Mouse (Mus musculus): ENCODE measurements around the gene Sdk2.

Gene Sdk2

DNA sequence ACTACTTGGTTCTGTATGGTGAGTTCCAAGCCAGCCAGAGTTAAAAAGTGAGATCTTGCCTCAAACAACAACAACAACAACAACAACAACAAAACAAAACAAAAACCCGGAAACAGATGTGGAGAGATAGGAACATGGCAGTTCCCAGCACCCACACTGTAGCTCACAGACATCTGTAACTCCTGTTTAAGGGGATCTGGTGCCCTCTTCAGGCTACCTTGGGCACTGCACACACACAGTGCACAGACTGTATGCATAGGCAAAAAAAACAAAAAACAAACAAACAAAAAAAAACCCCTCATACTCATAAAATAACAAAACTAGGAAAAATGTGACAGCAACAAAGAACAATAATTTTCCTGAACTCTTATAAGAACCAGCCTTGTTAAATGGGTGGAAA, 323.8 kb downstream of the Sdk2 start:
- no peak for DNase-seq (ENCODE audit: low spot score in 2 of 2)

DNA sequence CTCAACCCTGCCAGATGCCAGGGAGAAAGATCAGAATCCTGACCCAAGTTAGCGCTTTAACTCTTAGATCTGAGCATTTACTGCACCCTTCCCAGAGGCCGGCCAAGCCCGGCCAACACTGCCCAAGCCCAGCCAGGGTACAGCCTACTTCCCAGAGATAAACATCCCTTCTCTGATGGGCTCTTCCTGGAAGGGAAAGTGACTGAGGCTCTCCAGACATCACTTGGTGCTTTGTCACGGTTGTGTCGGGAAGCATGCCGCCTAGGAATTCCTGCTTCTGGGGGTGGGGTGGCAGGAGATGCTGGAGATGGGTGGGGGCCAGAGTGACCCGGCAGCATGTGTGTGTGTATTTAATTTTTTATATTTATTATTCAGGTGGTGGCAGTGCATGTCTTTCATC, 326.7 kb downstream of the Sdk2 start:
- DNase-seq (ENCODE audit: low spot score in 2 of 2): no peak

DNA sequence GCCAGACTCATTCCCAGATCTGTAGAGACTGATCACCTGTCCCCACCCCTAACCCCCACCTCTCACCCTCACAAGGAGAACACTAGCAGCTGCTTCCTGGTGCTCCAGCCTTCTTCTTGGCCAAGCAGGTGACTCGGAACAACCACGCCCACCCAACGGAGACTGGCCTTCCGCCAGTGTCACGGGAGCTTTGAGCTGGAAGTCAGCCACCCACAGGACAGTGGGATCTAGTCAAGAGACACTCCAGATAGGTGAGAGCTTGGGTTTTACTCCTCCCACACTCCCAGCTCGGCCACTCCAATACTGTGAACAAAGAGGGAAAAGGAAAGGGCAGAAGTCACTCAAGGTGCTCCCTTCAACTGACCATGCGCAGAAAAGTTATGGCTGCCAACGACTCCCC, 327.6 kb downstream of the Sdk2 start:
- DNase-seq (ENCODE audit: low spot score in 2 of 2): no peak

DNA sequence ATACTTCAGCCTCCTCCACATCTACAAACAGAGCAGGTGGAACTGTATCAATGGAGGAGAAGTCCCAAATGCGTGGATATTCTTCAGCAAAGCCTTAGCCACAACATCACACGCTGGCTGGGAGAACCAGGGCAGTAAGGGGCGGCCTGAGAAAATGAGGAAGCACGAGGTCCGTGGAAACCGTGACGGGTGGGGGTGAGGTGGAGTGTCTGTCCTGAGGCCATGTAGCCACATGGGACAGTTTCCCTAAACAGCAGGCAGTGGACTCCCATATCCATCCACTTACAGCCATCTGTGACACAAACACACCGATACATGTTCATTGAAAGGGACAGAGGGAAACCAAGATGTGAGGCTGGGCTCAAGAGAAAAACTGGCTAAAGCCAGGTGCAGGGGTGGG, 328.9 kb downstream of the Sdk2 start:
- DNase-seq (ENCODE audit: low spot score in 2 of 2): no peak

DNA sequence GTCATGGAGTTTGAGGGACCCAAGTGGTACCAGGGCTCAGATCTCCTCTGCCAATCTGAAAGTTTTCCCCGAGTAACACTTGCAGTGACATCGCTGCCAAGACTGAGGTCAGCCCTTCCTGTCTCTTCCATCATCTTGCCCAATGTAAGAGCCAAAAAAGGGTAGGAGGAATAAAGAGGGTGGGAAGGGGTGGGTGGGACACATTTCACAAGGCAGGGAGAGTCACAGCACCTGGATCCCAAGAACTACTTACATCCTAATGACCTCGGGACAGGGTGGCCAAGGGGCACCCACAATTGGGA, 329.3 kb downstream of the Sdk2 start:
- no peak for DNase-seq (ENCODE audit: low spot score in 2 of 2)

DNA sequence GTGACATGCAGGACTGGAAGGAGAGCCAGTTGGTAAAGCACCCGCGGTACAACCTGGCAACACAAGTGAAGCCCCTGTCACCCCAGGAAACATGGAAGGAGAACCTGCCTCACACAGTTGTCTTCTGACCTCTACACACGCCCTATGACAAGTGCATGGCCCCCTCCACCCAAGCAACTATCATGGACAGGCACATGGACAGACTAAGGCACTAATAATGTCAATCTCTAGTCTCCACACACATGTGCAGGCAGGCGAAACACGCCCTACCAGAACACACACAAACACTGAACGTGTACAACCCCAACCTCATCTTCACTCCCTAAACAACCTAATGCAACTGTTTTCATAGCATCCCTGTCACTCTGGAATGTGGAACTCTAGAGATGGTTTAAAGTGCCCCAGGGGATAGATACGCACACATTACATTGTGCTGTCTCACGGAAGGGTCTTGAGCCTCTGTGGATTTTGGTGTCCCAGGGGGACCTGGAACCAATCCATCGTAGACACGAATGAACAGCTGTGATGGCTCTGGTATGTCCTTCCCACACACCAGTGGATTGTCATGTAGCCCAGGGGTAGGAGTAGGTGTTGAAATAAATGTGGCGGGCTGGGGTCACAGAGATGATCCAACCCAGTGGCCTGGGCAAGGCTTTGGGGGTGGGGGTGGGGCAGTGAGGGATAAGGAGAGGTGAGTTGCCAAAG, 329.8 kb downstream of the Sdk2 start:
- DNase-seq (ENCODE audit: low spot score in 2 of 2): no peak

DNA sequence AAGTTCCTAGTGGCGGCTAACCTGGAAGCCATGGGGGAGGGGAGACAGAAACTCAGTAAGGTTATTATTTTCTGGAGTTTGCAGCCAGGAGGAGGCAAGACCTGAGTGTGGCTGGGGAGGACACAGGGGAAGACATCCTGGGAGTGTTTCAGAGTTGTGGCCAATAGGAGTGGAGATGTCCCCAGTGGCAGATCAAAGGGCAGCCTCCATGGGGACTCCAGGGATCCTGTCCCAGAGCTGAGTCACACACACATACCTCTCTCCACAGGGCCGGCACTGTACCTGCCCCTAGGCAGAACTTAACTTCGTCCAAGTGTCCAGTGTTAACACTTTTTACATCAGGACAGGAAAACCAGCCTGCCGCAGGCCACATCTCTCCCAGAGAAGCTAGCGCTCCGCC, 331.7 kb downstream of the Sdk2 start:
- DNase-seq (ENCODE audit: low spot score in 2 of 2): no peak

DNA sequence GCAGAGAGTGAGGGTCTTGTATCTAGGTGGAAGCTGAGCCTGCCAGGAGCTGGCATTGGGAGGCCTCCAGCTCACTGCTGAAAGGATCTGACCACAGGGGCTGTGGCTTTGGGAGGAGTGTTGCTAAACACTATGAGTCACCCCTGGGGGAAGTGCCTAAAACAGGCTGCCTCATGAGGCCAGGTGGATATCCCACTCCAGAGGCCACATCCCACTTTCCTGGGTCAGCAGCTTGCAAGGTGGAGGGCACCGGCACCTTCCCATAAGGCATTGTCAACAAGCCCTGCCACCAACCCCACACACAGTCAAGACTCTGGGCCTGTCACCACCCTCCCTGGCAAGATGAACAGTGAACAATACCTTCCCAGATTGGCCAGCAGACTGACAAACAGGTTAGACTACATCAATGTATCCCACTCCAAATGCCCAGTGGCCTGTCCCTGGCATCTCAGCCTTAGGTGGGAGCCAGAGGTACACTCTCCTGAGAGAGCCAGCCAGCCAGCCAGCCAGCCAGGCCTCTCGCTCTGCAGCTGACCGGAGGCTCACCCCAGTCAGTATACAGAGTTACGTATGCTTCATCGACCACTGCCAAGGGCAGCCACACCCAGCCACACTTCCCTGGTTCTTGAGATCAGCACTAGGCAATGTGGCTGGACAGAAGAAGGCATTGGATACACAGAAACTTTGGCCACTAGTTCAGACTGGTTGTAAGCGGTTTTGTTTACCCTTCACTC, 333.0 kb downstream of the Sdk2 start:
- DNase-seq (ENCODE audit: low spot score in 2 of 2): no peak

DNA sequence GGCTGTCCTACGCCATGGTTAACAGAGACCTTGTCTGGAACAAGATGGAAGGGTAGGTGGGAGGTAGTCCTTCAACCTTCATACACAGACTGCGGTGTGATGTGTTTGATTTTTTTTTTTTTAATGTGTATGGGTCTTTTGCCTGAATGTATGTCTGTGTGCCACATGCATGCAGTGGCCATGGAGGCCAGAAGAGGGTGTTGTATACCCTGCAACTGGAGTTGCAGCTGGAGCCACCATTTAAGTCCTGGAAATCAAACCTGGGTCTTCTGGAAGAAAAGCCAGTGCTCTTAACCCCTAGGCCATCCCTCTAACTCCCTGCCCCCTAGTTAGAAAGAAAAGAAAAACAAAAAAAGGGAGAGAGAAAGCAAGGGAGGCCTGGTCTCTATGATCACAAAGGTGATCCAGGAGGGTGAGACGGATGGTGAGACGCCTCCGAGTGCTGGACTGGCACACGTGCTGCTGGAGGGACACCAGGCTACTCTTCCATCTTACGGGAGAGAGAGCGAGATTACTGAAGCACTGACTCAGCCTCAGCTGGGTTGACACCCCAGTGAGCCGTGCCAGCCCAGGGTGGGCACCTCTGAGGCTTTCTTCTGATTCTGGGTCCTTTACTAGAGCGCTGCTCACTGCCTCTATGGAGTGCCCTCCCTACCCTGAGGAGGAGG, 334.8 kb downstream of the Sdk2 start:
- DNase-seq (ENCODE audit: low spot score in 2 of 2): no peak

DNA sequence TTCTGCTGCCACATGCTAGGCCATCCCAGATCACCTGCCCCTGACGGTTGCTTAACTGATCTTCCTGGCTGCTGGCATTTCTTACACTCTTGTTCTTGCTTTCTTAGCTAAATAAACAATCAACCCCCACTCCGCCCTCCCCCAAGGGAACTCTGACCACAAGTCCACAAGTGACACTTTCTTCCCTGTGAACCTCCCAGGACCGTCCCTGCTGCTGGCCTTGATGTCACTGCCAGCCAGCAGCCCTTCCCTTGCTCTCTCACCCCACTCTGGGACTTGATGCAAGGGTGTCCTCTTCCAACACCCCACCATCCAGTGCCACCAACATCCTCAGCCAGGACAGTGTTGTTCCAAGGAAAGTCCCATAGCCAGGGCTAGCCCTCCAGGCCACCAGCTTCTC, 336.0 kb downstream of the Sdk2 start:
- DNase-seq (ENCODE audit: low spot score in 2 of 2): no peak

DNA sequence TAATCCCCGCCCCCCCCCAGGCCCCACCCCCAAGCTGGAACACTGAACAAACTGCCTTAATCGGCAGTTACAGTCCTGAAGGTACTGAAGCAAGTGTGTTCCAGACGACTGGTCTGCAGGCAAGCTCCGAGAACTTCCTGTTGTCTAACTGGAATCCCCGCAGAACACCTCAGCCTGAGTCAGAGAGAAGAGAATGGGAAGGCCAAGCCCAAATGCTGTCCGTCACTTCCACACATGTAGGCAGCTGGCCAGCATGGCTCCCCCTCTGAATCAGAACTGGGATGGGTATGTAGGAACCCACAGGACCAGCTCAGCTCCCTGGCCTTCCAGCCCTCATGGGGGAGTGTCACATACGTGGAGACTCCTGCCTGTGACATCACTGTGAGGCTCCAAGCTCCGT, 336.9 kb downstream of the Sdk2 start:
- no peak for DNase-seq (ENCODE audit: low spot score in 2 of 2)

DNA sequence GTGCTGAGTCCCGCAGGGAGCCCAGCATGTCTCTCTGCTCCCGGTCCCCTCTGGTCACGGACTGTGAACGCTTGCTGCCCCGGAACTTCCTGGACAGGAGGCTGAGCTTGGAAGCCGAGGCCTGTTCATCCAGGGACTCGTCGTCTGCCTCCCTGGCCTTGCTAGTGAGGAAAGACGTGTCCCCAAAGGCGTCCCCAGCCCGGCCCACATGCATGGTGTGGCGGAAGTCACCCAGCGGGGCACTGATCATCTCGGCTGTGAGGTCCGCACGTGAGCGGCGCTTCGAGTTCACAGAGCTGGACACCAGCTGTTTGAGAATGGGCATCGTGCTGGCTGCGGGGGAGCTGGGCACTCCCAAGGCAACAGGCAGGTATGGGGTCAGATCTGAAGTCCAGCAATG, 337.6 kb downstream of the Sdk2 start:
- no peak for DNase-seq (ENCODE audit: low spot score in 2 of 2)

DNA sequence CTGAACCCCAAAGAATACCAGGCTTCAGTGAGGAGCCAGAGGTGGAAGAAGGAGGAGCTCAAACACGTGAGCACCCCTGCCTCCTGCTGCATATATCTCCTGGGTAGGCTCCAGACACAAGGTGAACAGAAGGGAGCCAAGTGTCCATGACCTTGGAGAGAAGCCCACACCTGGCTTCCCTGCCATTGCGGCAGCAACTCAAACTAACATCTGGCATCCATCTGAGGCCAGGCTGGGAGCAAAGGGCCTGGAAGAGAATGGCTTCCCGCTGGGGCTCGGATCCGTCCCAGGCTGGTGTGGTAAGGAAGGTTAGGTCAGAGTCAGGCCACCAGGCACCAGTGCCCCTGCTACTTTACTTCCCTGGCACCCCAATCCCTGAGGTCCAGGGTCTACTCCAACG, 338.9 kb downstream of the Sdk2 start:
- no peak for DNase-seq (ENCODE audit: low spot score in 2 of 2)

DNA sequence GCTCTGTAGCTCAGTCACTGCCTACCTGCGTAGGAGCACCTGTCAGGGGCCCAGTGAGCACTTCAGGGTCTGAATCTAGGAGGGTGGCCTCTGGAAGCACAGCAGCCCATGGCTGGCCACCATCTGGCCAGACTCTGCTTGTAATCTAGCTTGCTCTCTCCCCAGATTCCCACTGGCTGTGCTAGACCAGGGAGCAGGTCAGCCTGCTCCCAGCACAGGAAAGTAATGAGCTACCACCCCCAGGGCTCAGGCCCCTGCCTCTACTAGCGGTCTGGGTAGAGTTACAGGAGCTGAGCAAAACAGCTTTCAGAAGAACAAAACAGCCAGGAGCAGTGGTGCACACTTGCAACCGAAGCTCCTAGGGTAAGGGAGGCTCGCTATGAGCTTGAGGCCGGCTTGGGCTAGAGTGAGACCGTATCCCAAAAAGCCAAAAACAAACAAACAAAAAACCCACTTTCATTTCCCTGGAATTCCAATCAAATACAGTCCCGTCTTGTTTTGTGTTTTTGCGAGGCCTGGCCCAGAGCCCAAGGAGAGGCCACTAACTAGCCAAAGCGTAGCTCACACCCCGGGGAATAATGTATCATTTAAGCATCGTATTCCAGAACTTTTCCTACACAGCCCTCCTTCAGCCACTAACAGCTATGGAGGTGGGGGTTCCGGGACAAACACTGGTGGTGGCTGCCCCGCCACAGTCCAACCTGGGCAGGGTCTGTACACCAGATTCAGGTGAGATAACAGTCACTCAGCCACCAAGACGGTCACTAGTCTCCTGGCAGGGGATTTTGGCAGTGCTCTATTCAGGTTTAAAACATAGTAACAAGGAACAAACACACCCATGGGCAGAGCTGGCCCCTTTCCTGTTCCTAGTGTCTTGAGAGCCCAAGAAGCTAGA, 339.6 kb downstream of the Sdk2 start:
- DNase-seq (ENCODE audit: low spot score in 2 of 2): no peak

All from frontal cortex, postnatal 10 days (tissue).